Mouse (Mus musculus): ENCODE measurements around the gene C1rb. TPM values are rescaled to one million over a fixed set of nuclear protein-coding genes. Genes with fewer than 3 reads are reported as not detected.
"Not testable (repeated sequence)": the region's sequence is repeated elsewhere in the genome, so short reads cannot be mapped to it uniquely, and the experiment has no call there.

Gene C1rb
- total RNA-seq, 4 experiments from 2014 or later: not detected

DNA sequence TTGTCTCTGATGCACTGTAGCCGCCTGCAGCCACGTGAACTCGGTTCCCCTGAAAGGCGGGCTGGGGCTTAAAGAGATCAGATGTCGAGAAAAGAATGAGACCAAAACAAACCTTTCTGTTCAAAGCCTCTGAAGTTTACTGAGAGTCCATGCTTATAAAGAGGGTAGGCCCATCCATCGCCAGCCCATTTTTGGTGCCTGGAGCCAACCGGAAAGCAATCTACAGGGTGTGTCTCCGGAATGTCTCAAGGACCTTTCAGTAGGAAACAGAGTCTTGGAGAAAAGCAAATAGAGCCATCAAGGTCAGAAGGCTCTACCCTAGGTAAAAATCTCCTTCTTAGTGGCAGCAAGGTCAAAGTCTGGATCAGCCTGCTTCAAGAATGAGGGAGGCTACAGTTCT, 23.0 kb downstream of the C1rb start:
- DNase-seq (ENCODE audit: low spot score in 2 of 2): no peak

DNA sequence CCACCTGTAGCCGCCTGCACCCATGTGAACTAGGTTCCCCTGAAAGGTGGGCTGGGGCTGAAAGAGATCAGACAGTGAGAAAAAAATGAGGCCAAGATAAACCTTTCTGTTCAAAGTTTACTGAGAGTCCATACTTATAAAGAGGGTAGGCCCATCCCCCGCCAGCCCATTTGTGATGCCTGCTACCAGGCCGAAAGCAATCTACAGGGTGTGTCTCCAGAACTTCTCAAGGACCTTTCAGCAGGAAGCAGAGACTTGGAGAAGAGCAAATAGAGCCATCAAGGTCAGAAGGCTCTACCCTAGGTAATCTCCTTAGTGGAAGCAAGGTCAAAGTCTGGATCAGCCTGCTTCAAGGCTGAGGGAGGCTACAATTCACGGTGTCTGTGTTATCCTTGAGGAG, 31.9 kb downstream of the C1rb start:
- no peak for DNase-seq (ENCODE audit: low spot score in 2 of 2)

DNA sequence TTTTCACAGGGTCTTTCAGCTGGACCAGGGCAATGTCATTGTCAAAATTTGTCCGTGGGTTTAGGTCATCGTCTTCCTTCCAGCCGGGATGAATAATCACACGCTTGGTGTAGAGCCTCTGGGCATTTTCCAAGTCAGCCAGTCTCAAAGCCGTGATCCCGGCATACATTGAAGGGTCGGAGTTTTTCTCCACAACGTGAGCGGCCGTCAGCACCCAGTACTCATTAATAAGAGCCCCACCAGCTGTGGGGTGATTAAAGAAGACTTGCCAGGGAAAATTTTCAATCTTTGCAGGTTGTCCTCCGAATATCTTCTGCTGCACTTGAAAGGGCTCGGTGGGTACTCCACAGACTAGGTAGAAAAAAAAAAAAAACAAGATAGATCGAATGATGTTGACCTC, 55.5 kb downstream of the C1rb start:
- DNase-seq (ENCODE audit: low spot score in 2 of 2): no peak

- DNase-seq (ENCODE audit: low spot score in 2 of 2): not testable (repeated sequence)
Measured at GRCm38 (mm10) chr6:124626184-124626583, 56.1 kb downstream of the C1rb start.

GRCm38 (mm10) chr6:124630763-124631162, 60.7 kb downstream of the C1rb start:
- DNase-seq (ENCODE audit: low spot score in 2 of 2): no peak

Other genes starting within 250 kb of the C1rb start
- gene Pex5, start 155.2 kb upstream of the C1rb start, total RNA-seq (2022): 10 to 100 TPM; 53.0 to 56.3 (median 53.8) TPM
- gene Clstn3, start 105.5 kb upstream of the C1rb start, total RNA-seq (2022): 100 to 1,000 TPM; 331 to 359 (median 336) TPM
- gene C1rl, start 77.2 kb upstream of the C1rb start, total RNA-seq (2022): under 1 TPM; 0.19 to 0.49 (median 0.45) TPM
- gene C1ra, start 57.9 kb upstream of the C1rb start, total RNA-seq (2022): 1 to 10 TPM; 1.7 to 2.2 (median 1.9) TPM
- gene C1s1, start 27.9 kb upstream of the C1rb start, total RNA-seq (2022): 1 to 10 TPM in 3 of 4 experiments, under 1 TPM in 1; 0.93 to 3.0 (median 1.2) TPM
- under 1 TPM in 3 of 4 experiments, not detected in 1; 0.22 to 0.23 (median 0.23) TPM for gene C1s2, start 65.8 kb downstream of the C1rb start, total RNA-seq (2022)
- gene Lpcat3, start 92.7 kb downstream of the C1rb start, total RNA-seq (2022): 10 to 100 TPM; 22.6 to 34.6 (median 26.1) TPM
- gene Emg1, start 141.9 kb downstream of the C1rb start, total RNA-seq (2022): 10 to 100 TPM; 41.0 to 48.1 (median 43.4) TPM
- gene Phb2, start 142.0 kb downstream of the C1rb start, total RNA-seq (2022): 100 to 1,000 TPM; 111 to 126 (median 116) TPM
- gene Ptpn6, start 168.4 kb downstream of the C1rb start, total RNA-seq (2022): 10 to 100 TPM in 2 of 4 experiments, 1 to 10 TPM in 2; 2.3 to 15.0 (median 7.9) TPM
- gene Grcc10, start 171.1 kb downstream of the C1rb start, total RNA-seq (2022): 100 to 1,000 TPM; 301 to 323 (median 310) TPM
- gene Gm45234, start 185.7 kb downstream of the C1rb start, total RNA-seq (2022): not detected
- gene Atn1, start 186.2 kb downstream of the C1rb start, total RNA-seq (2022): 100 to 1,000 TPM; 146 to 166 (median 159) TPM
- 1,000 to 10,000 TPM; 1,117 to 1,267 (median 1,165) TPM for gene Eno2, start 199.4 kb downstream of the C1rb start, total RNA-seq (2022)
- gene Lrrc23, start 209.4 kb downstream of the C1rb start, total RNA-seq (2022): 1 to 10 TPM; 2.3 to 3.4 (median 2.7) TPM
- gene Spsb2, start 238.4 kb downstream of the C1rb start, total RNA-seq (2022): 1 to 10 TPM; 4.0 to 5.8 (median 5.0) TPM
- gene Tpi1, start 244.0 kb downstream of the C1rb start, total RNA-seq (2022): 100 to 1,000 TPM; 794 to 847 (median 813) TPM

All from left cerebral cortex, adult 8-10 months (tissue).